Mouse (Mus musculus) MEL (cell line): ENCODE data around the gene Nek11. TPM values are rescaled to one million over a fixed set of nuclear protein-coding genes. Genes with fewer than 3 reads are reported as not detected.

ENCODE experiments used
- DNase-seq: peaks from one replicate; pipeline ENCODE4 v3.0.0; 2011; ENCODE audit warnings: low read depth, low spot score
- H3K27ac ChIP-seq: 2 replicates; pipeline ENCODE4 v1.5.1; 2012; ENCODE audit warnings: low read depth, mild to moderate bottlenecking, control low read depth, low read length, moderate library complexity; ENCODE audit not compliant: control insufficient read depth
- H3K27me3 ChIP-seq, 2 experiments: fragments of 150-350 bp in 1 of 2; sonication (generic) in 1 of 2; 2 replicates each; pipeline ENCODE4 v1.6.1; 2012; ENCODE audit warnings: low read length in 2 of 2, mild to moderate bottlenecking in 2 of 2, improper control_type of control experiment in 1 of 2, moderate library complexity in 1 of 2; ENCODE audit not compliant: insufficient read depth in 2 of 2, control insufficient read depth in 1 of 2
- H3K36me3 ChIP-seq, 2 experiments: 2 replicates each; pipeline ENCODE4 v1.6.1; 2012 to 2014; ENCODE audit warnings: low read length in 2 of 2, improper control_type of control experiment in 1 of 2, inconsistent platforms in 1 of 2, mild to moderate bottlenecking in 1 of 2; ENCODE audit not compliant: insufficient read depth in 2 of 2, control insufficient read depth in 1 of 2
- H3K4me1 ChIP-seq, 2 experiments: fragments of 150-350 bp in 1 of 2; sonication (generic) in 1 of 2; 2 replicates each; pipeline ENCODE4 v1.6.1; 2012; ENCODE audit warnings: low read length in 2 of 2, improper control_type of control experiment in 1 of 2, mild to moderate bottlenecking in 1 of 2; ENCODE audit not compliant: insufficient read depth in 2 of 2, control insufficient read depth in 1 of 2
- H3K4me3 ChIP-seq, 2 experiments: fragments of 150-350 bp in 1 of 2; sonication (generic) in 1 of 2; 2 replicates each; pipeline ENCODE4 v1.5.1; 2012; ENCODE audit warnings: low read depth in 2 of 2, low read length in 2 of 2, mild to moderate bottlenecking in 2 of 2, moderate library complexity in 2 of 2, control low read depth in 1 of 2, improper control_type of control experiment in 1 of 2; ENCODE audit not compliant: control insufficient read depth in 1 of 2, insufficient read depth in 1 of 2
- H3K79me2 ChIP-seq: 2 replicates; pipeline ENCODE4 v1.6.1; 2012; ENCODE audit warnings: mild to moderate bottlenecking, low read length, moderate library complexity; ENCODE audit not compliant: control insufficient read depth, poor library complexity, insufficient read depth
- H3K9ac ChIP-seq: 2 replicates; pipeline ENCODE4 v1.6.1; 2012; ENCODE audit warnings: low read depth, mild to moderate bottlenecking, control low read depth, low read length, moderate library complexity; ENCODE audit not compliant: control insufficient read depth, poor library complexity, severe bottlenecking
- H3K9me3 ChIP-seq: fragments of 150-350 bp; sonication (generic); replicated peaks from 2 replicates; pipeline ENCODE4 v1.6.1; 2012; ENCODE audit warnings: mild to moderate bottlenecking, low read length, improper control_type of control experiment, moderate library complexity; ENCODE audit not compliant: insufficient read depth
- BHLHE40 ChIP-seq: IDR thresholded peaks from 2 replicates; pipeline ENCODE4 v1.6.1; 2012; ENCODE audit warnings: low read depth, mild to moderate bottlenecking, inconsistent platforms, low read length, improper control_type of control experiment, borderline replicate concordance
- CTCF ChIP-seq, 3 experiments: IDR thresholded peaks in 2 of 3; conservative IDR thresholded peaks in 1 of 3; 2 replicates each; pipeline ENCODE4 v1.5.1; 2011 to 2012; ENCODE audit warnings: low read length in 3 of 3, low read depth in 2 of 3, mild to moderate bottlenecking in 2 of 3, improper control_type of control experiment in 1 of 3, inconsistent platforms in 1 of 3, mixed read lengths in 1 of 3, moderate library complexity in 1 of 3; ENCODE audit not compliant: control insufficient read depth in 1 of 3, insufficient read depth in 1 of 3, poor library complexity in 1 of 3, severe bottlenecking in 1 of 3
- E2F4 ChIP-seq: IDR thresholded peaks from 2 replicates; pipeline ENCODE4 v1.6.1; 2011; ENCODE audit warnings: low read depth, low read length, improper control_type of control experiment, borderline replicate concordance
- ELF1 ChIP-seq: IDR thresholded peaks from 2 replicates; pipeline ENCODE4 v1.6.1; 2014; ENCODE audit warnings: low read depth, mild to moderate bottlenecking, inconsistent platforms, low read length, improper control_type of control experiment, moderate library complexity
- ETS1 ChIP-seq: IDR thresholded peaks from 2 replicates; pipeline ENCODE4 v1.6.1; 2012; ENCODE audit warnings: low read depth, mild to moderate bottlenecking, inconsistent platforms, low read length, improper control_type of control experiment, moderate library complexity
- GABPA ChIP-seq: IDR thresholded peaks from 2 replicates; pipeline ENCODE4 v1.6.1; 2012; ENCODE audit warnings: low read depth, mild to moderate bottlenecking, inconsistent platforms, low read length, improper control_type of control experiment, moderate library complexity
- GATA1 ChIP-seq: IDR thresholded peaks from 2 replicates; pipeline ENCODE4 v1.6.1; 2011; ENCODE audit warnings: low read depth, low read length, improper control_type of control experiment
- HCFC1 ChIP-seq: IDR thresholded peaks from 2 replicates; pipeline ENCODE4 v1.6.1; 2012; ENCODE audit warnings: low read depth, mild to moderate bottlenecking, inconsistent platforms, low read length, improper control_type of control experiment, moderate library complexity
- JUND ChIP-seq: IDR thresholded peaks from 2 replicates; pipeline ENCODE4 v1.6.1; 2011; ENCODE audit warnings: low read depth, mild to moderate bottlenecking, improper control_type of control experiment, low read length
- KAT2A ChIP-seq: conservative IDR thresholded peaks from 2 replicates; pipeline ENCODE4 v1.6.1; 2012; ENCODE audit warnings: low read depth, low read length, improper control_type of control experiment, inconsistent platforms
- MAFK ChIP-seq: IDR thresholded peaks from 2 replicates; pipeline ENCODE4 v1.6.1; 2011; ENCODE audit warnings: low read depth, mild to moderate bottlenecking, low read length, improper control_type of control experiment, borderline replicate concordance
- MAX ChIP-seq: IDR thresholded peaks from 2 replicates; pipeline ENCODE4 v1.6.1; 2011; ENCODE audit warnings: low read length, improper control_type of control experiment
- MAZ ChIP-seq: IDR thresholded peaks from 2 replicates; pipeline ENCODE4 v1.6.1; 2012; ENCODE audit warnings: low read depth, mild to moderate bottlenecking, inconsistent platforms, low read length, improper control_type of control experiment
- MEF2A ChIP-seq: IDR thresholded peaks from 2 replicates; pipeline ENCODE4 v1.6.1; 2014; ENCODE audit warnings: low read depth, mild to moderate bottlenecking, inconsistent platforms, low read length, improper control_type of control experiment; ENCODE audit not compliant: poor library complexity, insufficient replicate concordance, severe bottlenecking; ENCODE audit errors: extremely low read depth
- MXI1 ChIP-seq: IDR thresholded peaks from 2 replicates; pipeline ENCODE4 v1.6.1; 2011; ENCODE audit warnings: mild to moderate bottlenecking, low read depth, low read length, improper control_type of control experiment
- MYC ChIP-seq: IDR thresholded peaks from 2 replicates; pipeline ENCODE4 v1.6.1; 2011; ENCODE audit warnings: low read depth, mild to moderate bottlenecking, low read length, improper control_type of control experiment, moderate library complexity
- NELFE ChIP-seq: IDR thresholded peaks from 2 replicates; pipeline ENCODE4 v1.6.1; 2011; ENCODE audit warnings: low read depth, low read length, improper control_type of control experiment
- POLR2A ChIP-seq, 2 experiments: IDR thresholded peaks; 2 replicates each; pipeline ENCODE4 v1.6.1; 2011 to 2012; ENCODE audit warnings: low read length in 2 of 2, mild to moderate bottlenecking in 2 of 2, control low read depth in 1 of 2, improper control_type of control experiment in 1 of 2, low read depth in 1 of 2, moderate library complexity in 1 of 2; ENCODE audit not compliant: control insufficient read depth in 1 of 2, insufficient read depth in 1 of 2, poor library complexity in 1 of 2
- RCOR1 ChIP-seq: IDR thresholded peaks from 2 replicates; pipeline ENCODE4 v1.6.1; 2012; ENCODE audit warnings: low read depth, mild to moderate bottlenecking, inconsistent platforms, low read length, improper control_type of control experiment
- SIN3A ChIP-seq: IDR thresholded peaks from 2 replicates; pipeline ENCODE4 v1.6.1; 2012; ENCODE audit warnings: low read length, improper control_type of control experiment, inconsistent platforms
- TBP ChIP-seq: IDR thresholded peaks from 2 replicates; pipeline ENCODE4 v1.8.0; 2011; ENCODE audit warnings: low read depth, low read length, improper control_type of control experiment
- USF2 ChIP-seq, 2 experiments: IDR thresholded peaks; 2 replicates each; pipeline ENCODE4 v1.6.1; 2011 to 2012; ENCODE audit warnings: improper control_type of control experiment in 2 of 2, low read length in 2 of 2, borderline replicate concordance in 1 of 2, inconsistent platforms in 1 of 2, low read depth in 1 of 2, mild to moderate bottlenecking in 1 of 2; ENCODE audit not compliant: insufficient read depth in 1 of 2
- ZKSCAN1 ChIP-seq: IDR thresholded peaks from 2 replicates; pipeline ENCODE4 v1.6.1; 2012; ENCODE audit warnings: low read depth, mild to moderate bottlenecking, inconsistent platforms, low read length, improper control_type of control experiment, moderate library complexity
- ZMIZ1 ChIP-seq: IDR thresholded peaks from 2 replicates; pipeline ENCODE4 v1.6.1; 2012; ENCODE audit warnings: low read depth, mild to moderate bottlenecking, inconsistent platforms, low read length, improper control_type of control experiment, moderate library complexity
- ZNF384 ChIP-seq: IDR thresholded peaks from 2 replicates; pipeline ENCODE4 v1.6.1; 2012; ENCODE audit warnings: low read depth, mild to moderate bottlenecking, inconsistent platforms, low read length, improper control_type of control experiment
- polyA plus RNA-seq, 2 experiments: library from polyadenylated mRNA; stranded (reverse) in 1 of 2; unstranded in 1 of 2; fragments of >175 nt in 1 of 2; fragments of >200 nt in 1 of 2; gene quantifications; 2 replicates each; pipeline versions ENCODE4 v1.2.1 to v1.2.4; 2012; ENCODE audit warnings: low replicate concordance in 2 of 2, low read depth in 1 of 2; ENCODE audit not compliant: insufficient read length in 2 of 2, insufficient read depth in 1 of 2, missing spikeins in 1 of 2
- total RNA-seq: library from RNA; depleted of rRNA; stranded (reverse); fragments of 300-350 nt; gene quantifications from 2 replicates; pipeline ENCODE4 v1.2.3, GENCODE M21; 2012; rRNA removed

Gene Nek11
- total RNA-seq (not detected in 2 replicates), polyA plus RNA-seq (under 1 TPM in 1 of 2 experiments, not detected in 1; 0.03 TPM)

DNA sequence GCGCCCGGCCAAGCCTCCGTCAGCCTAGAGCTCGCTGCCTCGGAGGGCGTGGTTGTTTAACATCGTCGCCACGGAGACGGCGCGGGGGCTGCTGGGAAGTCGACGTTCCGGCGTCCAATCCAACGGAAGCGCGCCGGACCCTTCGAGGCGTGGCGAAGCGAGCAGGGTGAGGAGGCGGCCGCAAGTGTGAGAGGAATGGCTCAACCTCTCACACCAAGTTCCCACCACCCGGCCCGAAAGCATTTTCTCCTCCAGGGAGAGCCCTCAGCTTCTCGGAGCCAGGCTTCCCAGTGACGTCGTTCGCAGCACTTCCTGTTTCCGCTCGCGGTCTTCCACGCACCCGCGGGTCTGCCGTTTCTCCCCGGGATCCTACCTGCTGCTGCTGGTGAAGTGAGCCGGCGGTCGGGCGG is at the start of gene Nek11, which contains the start of gene Aste1:
Gene Nek11 (minus strand): TSS at position 307 of the 410 bp plus-strand sequence.
Gene Aste1 (plus strand): TSS at position 175 of the 410 bp plus-strand sequence.
- Histone ChIP-seq H3K27ac (peak within 1 kb of the TSS; percentile 93), H3K4me3 (peak within 1 kb of the TSS; percentile 84 to 86), H3K9me3 (no peaks in the 10 kb centered on the region), H3K36me3 (peaks cover 0 to 30% of the 10 kb centered on the region in 2 experiments; a peak in 2 of 4 replicates), H3K27me3 (no peaks in the 10 kb centered on the region), H3K79me2 (peaks cover 18% of the 10 kb centered on the region), H3K4me1 (peaks cover 2 to 14% of the 10 kb centered on the region in 2 experiments; a peak in 2 of 4 replicates), H3K9ac (peak within 1 kb of the TSS; percentile 79)
- DNase-seq = peak; percentile 96
- TF ChIP-seq ELF1 = peak; percentile 82
- peak; percentile 87 for TF ChIP-seq MXI1
- TF ChIP-seq ZMIZ1 = 0 out of 2 replicates have a peak, but pooled peaks have one; percentile 17
- peak; percentile 56; the same call in 1 of the 2 replicates for TF ChIP-seq TBP
- TF ChIP-seq ZKSCAN1 = no peak
- TF ChIP-seq HCFC1 = peak; percentile 74
- peak; percentile 74 to 76 for TF ChIP-seq POLR2A (IDR thresholded peaks at IDR 0.05; ENCODE audit: control insufficient read depth in 1 of 2, insufficient read depth in 1 of 2, low read depth in 1 of 2, low read length in 2 of 2, poor library complexity in 1 of 2)
- 0 out of 2 replicates have a peak, but pooled peaks have one; percentile 14 for TF ChIP-seq E2F4
- TF ChIP-seq SIN3A = peak; percentile 96
- no peak for TF ChIP-seq RCOR1
- no peak for TF ChIP-seq JUND
- TF ChIP-seq ETS1 = peak; percentile 24; the same call in 1 of the 2 replicates
- TF ChIP-seq NELFE = peak; percentile 60
- peak; percentile 65; the same call in 1 of the 2 replicates for TF ChIP-seq MAX
- peak; percentile 15; the same call in 1 of the 2 replicates for TF ChIP-seq KAT2A
- no peak for TF ChIP-seq BHLHE40

DNA sequence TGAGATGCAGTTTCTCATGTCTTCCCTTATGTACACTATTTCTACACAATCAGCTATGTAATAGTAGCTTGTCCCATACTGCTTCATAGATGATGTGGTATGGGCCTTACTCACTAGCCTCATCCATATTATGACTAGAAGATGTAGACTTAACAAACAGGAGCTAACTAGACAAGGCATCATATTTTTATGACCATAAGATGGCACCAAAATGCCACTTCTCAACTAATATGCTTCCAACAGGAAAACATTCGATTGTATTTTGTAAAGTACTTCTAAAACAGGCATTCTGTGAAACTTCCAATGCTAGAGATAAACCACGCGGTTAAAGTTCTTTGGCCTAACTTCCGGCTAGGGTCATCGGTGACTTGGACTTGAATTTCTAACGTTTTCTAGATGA is 13.2 kb upstream of the Nek11 start:
- no peaks in the 10 kb centered on the region for H3K27me3 ChIP-seq

More for the DNA sequence above, 13.2 kb upstream of the Nek11 start:
- H3K4me1 ChIP-seq = no peaks in the 10 kb centered on the region
- H3K36me3 ChIP-seq = peaks cover 0 to 6% of the 10 kb centered on the region in 2 experiments; a peak in 2 of 4 replicates
- no peak for DNase-seq
- H3K4me3 ChIP-seq = no peak overlapping the region
- H3K9ac ChIP-seq = no peak overlapping the region
- H3K27ac ChIP-seq = no peak overlapping the region
- H3K9me3 ChIP-seq = no peaks in the 10 kb centered on the region
- H3K79me2 ChIP-seq = no peaks in the 10 kb centered on the region
- TF ChIP-seq ZNF384 (no peak), MYC (no peak), MEF2A (no peak), MAZ (no peak), GATA1 (no peak), MXI1 (no peak), GABPA (no peak), JUND (no peak), KAT2A (no peak), MAFK (no peak), USF2 (IDR thresholded peaks at IDR 0.05; ENCODE audit: borderline replicate concordance in 1 of 2, insufficient read depth in 1 of 2, low read depth in 1 of 2, low read length in 2 of 2) (no peak), CTCF (IDR thresholded peaks at IDR 0.05 in 2 of 3, conservative IDR thresholded peaks at IDR 0.05 in 1 of 3; ENCODE audit: control insufficient read depth in 1 of 3, insufficient read depth in 1 of 3, low read depth in 2 of 3, low read length in 3 of 3, poor library complexity in 1 of 3, severe bottlenecking in 1 of 3) (no peak)
